Mouse (Mus musculus) neural tube, embryonic 11.5 days (tissue): ENCODE measurements around the gene Olfml3. TPM values are rescaled to one million over a fixed set of nuclear protein-coding genes. Genes with fewer than 3 reads are reported as not detected.

ENCODE experiments used
- ATAC-seq: fragments of 200-750 bp; cut with Nextera tagmentation; 2 replicates; pipeline ENCODE4 v1.8.0; 2017; ENCODE audit warnings: moderate number of reproducible peaks, mild to moderate bottlenecking, moderate TSS enrichment, moderate library complexity; ENCODE audit not compliant: insufficient read depth, low FRiP score, low TSS enrichment
- DNase-seq: peaks from one replicate; pipeline ENCODE4 v3.0.0-alpha.2; 2015; ENCODE audit warnings: low spot score
- H3K27ac ChIP-seq: fragments of 300-500 bp; sonication (generic); 2 replicates; pipeline ENCODE4 v1.5.1; 2014; ENCODE audit warnings: low read depth, mild to moderate bottlenecking, low read length
- H3K27me3 ChIP-seq: fragments of 300-500 bp; sonication (generic); 2 replicates; pipeline ENCODE4 v1.6.1; 2014; ENCODE audit warnings: mild to moderate bottlenecking, low read length, mixed read lengths; ENCODE audit not compliant: control insufficient read depth, insufficient read depth
- H3K36me3 ChIP-seq: fragments of 300-500 bp; sonication (generic); 2 replicates; pipeline ENCODE4 v1.6.1; 2014; ENCODE audit warnings: mild to moderate bottlenecking, low read length, moderate library complexity, mixed read lengths; ENCODE audit not compliant: control insufficient read depth, insufficient read depth
- H3K4me1 ChIP-seq: fragments of 300-500 bp; sonication (generic); 2 replicates; pipeline ENCODE4 v1.6.1; 2014; ENCODE audit warnings: low read length, mixed read lengths; ENCODE audit not compliant: control insufficient read depth, insufficient read depth
- H3K4me2 ChIP-seq: fragments of 300-500 bp; sonication (generic); 2 replicates; pipeline ENCODE4 v1.6.1; 2014; ENCODE audit warnings: low read depth, mild to moderate bottlenecking, moderate library complexity
- H3K4me3 ChIP-seq: fragments of 300-500 bp; sonication (generic); 2 replicates; pipeline ENCODE4 v1.5.1; 2014; ENCODE audit warnings: low read depth, low read length
- H3K9ac ChIP-seq: fragments of 300-500 bp; sonication (generic); 2 replicates; pipeline ENCODE4 v1.6.1; 2014; ENCODE audit warnings: mild to moderate bottlenecking, low read length
- H3K9me3 ChIP-seq: fragments of 300-500 bp; sonication (generic); 2 replicates; pipeline ENCODE4 v1.6.1; 2016; ENCODE audit warnings: low read length; ENCODE audit not compliant: control insufficient read depth
- WGBS: fragments of 180-500 bp; shearing (Covaris S2); extraction: QIAGEN DNeasy Blood & Tissue Kit; methylation state at CpG from one replicate; pipeline ENCODE4 v1.1.7; 2014; 5-methylcytosine and 5-hydroxymethylcytosine counted together
- polyA plus RNA-seq: library from polyadenylated mRNA; unstranded; fragments of >200 nt; fragmentation: Nextera tagmentation; extraction: Ambion mirVana; gene quantifications from 2 replicates; pipeline ENCODE4 v1.2.1, GENCODE M21; 2014

Gene Olfml3
- 18.0 and 19.0 TPM in 2 replicates for polyA plus RNA-seq

GRCm38 (mm10) chr3:103737778-103738571 lies at the start of gene Olfml3:
TSS of gene Olfml3 (minus strand) at chr3:103738001.
- H3K4me2 ChIP-seq = peak within 1 kb of the TSS; percentile 45
- peaks cover 43% of the 10 kb centered on the region for H3K4me1 ChIP-seq
- no peaks in the 10 kb centered on the region for H3K9me3 ChIP-seq
- no peaks in the 10 kb centered on the region; the same call in 1 of the 2 replicates for H3K36me3 ChIP-seq
- H3K4me3 ChIP-seq = peak within 1 kb of the TSS; percentile 22; the same call in 1 of the 2 replicates
- DNase-seq (peak; percentile 91), ATAC-seq (peak; percentile 72)
- peak within 1 kb of the TSS; percentile 48 for H3K9ac ChIP-seq
- H3K27ac ChIP-seq = peak within 1 kb of the TSS; percentile 88
- H3K27me3 ChIP-seq = no peaks in the 10 kb centered on the region
- WGBS = under 1% methylated on average over 18 of the region's 18 CpGs

DNA sequence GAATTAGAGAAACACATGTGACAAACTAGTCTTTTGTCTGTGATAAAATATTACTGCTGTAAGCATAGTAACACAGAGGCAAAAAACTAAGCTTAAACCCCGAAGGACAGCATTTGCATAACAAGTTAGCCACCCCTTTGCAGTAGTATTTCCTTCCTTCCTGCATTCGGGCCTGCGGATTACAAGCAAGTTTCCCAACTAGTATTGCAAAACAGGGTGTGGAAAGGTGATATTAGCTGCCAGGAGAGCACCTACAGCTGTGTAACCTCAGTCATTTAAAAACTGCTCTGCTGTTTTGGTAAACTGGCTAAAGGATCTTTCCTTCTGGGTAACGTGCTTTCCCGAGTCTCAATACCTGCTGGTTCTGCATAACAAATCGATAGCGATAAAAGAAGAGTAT lies 49.4 kb upstream of the Olfml3 start:
- ATAC-seq (no peak), DNase-seq (no peak)
- Histone ChIP-seq H3K4me3 (no peak overlapping the region), H3K27me3 (no peaks in the 10 kb centered on the region), H3K4me1 (no peaks in the 10 kb centered on the region), H3K36me3 (no peaks in the 10 kb centered on the region), H3K27ac (no peak overlapping the region), H3K9ac (no peak overlapping the region), H3K4me2 (no peak overlapping the region), H3K9me3 (no peaks in the 10 kb centered on the region)
- WGBS = 64% methylated on average over 7 of the region's 7 CpGs

DNA sequence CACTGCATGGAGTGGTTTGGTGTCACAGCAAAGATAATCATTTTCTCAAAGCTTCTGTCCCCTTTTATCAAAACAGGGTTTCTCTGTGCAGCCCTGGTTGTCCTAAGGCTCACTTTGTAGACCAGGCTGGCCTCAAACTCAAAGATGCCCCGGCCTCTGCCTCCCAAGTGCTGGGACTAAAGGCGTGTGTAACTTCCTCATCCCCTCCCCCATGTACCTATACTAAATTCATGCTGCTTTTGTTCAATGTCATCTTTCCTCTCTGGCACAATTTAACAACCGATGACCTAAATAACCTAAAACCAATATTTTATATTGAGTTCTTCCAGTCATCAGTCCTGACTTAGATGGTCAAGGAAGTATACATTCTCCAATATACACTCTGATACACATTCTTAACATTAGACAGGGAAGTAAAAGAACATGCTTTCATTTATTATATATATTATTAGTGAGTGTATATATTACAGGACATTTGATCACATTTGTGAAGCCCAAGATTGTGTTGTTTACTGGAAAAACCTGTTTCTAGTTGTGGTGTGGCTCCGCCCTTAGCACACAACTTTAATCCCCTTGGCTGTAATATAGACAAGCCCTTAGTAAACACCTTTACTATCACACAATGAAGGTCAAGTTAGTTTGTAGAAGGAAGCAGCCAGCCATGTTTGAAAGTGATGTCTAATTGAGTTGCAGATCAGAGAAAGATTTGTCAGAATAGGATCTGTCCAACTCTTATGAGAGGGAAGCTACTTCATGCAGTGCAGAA lies 45.2 kb upstream of the Olfml3 start:
- H3K9ac ChIP-seq = no peak overlapping the region
- no peak for DNase-seq
- no peak overlapping the region for H3K4me2 ChIP-seq
- WGBS = 91% methylated on average over 4 of the region's 4 CpGs
- no peaks in the 10 kb centered on the region for H3K36me3 ChIP-seq
- no peak overlapping the region for H3K27ac ChIP-seq
- no peak overlapping the region for H3K4me3 ChIP-seq
- no peaks in the 10 kb centered on the region for H3K9me3 ChIP-seq
- ATAC-seq = no peak
- no peaks in the 10 kb centered on the region for H3K4me1 ChIP-seq
- no peaks in the 10 kb centered on the region for H3K27me3 ChIP-seq

- ATAC-seq (no peak), DNase-seq (no peak)
- Histone ChIP-seq H3K4me1 (no peaks in the 10 kb centered on the region), H3K9me3 (no peaks in the 10 kb centered on the region), H3K27ac (no peak overlapping the region), H3K36me3 (peaks cover 4% of the 10 kb centered on the region; the same call in 1 of the 2 replicates), H3K27me3 (no peaks in the 10 kb centered on the region), H3K9ac (no peak overlapping the region), H3K4me3 (no peak overlapping the region), H3K4me2 (no peak overlapping the region)
- WGBS = 88% methylated on average over 5 of the region's 5 CpGs
Observed at GRCm38 (mm10) chr3:103780777-103781176, 43.0 kb upstream of the Olfml3 start.

GRCm38 (mm10) chr3:103780271-103780670 lies 42.5 kb upstream of the Olfml3 start:
- Histone ChIP-seq H3K9me3 (no peaks in the 10 kb centered on the region), H3K9ac (no peak overlapping the region), H3K27me3 (no peaks in the 10 kb centered on the region), H3K36me3 (peaks cover 4% of the 10 kb centered on the region; the same call in 1 of the 2 replicates), H3K27ac (no peak overlapping the region), H3K4me3 (no peak overlapping the region), H3K4me1 (no peaks in the 10 kb centered on the region), H3K4me2 (no peak overlapping the region)
- WGBS = 94% methylated on average over 3 of the region's 3 CpGs
- ATAC-seq (no peak), DNase-seq (no peak)

GRCm38 (mm10) chr3:103779183-103779582 lies 41.4 kb upstream of the Olfml3 start:
- Histone ChIP-seq H3K27ac (no peak overlapping the region), H3K4me3 (no peak overlapping the region), H3K27me3 (no peaks in the 10 kb centered on the region), H3K4me2 (no peak overlapping the region), H3K9ac (no peak overlapping the region), H3K9me3 (no peaks in the 10 kb centered on the region), H3K4me1 (no peaks in the 10 kb centered on the region), H3K36me3 (peaks cover 4% of the 10 kb centered on the region; the same call in 1 of the 2 replicates)
- WGBS = 93% methylated on average over 7 of the region's 7 CpGs
- ATAC-seq = no peak
- no peak for DNase-seq

DNA sequence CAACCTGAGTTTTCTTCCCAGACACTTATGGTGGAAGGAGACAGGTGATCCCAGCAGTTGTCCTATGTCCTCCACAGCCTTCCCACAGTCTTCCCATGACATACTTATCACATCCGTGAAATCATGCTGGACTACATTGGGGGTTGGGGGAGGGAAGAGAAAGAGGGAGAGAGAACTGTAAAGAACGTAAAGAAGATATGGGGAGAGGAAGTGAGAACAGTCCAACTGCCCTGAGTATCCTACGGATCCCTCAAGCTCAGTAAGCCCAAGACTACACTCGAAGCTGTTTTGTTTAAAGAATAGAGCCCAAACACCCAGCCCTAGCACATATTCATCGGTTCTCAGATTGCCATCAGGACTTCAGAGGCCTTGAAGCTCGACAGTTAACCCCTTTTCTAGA lies 40.9 kb upstream of the Olfml3 start:
- H3K4me2 ChIP-seq = no peak overlapping the region
- 93% methylated on average over 6 of the region's 6 CpGs for WGBS
- H3K27ac ChIP-seq = no peak overlapping the region
- H3K9me3 ChIP-seq = no peaks in the 10 kb centered on the region
- H3K4me1 ChIP-seq = no peaks in the 10 kb centered on the region
- H3K36me3 ChIP-seq = peaks cover 4% of the 10 kb centered on the region; the same call in 1 of the 2 replicates
- ATAC-seq = no peak
- no peak overlapping the region for H3K4me3 ChIP-seq
- no peak overlapping the region for H3K9ac ChIP-seq
- no peaks in the 10 kb centered on the region for H3K27me3 ChIP-seq
- no peak for DNase-seq

- WGBS = 85% methylated on average over 11 of the region's 11 CpGs
Observed at GRCm38 (mm10) chr3:103777940-103778339, 40.1 kb upstream of the Olfml3 start.

More at GRCm38 (mm10) chr3:103777940-103778339, 40.1 kb upstream of the Olfml3 start:
- no peaks in the 10 kb centered on the region for H3K9me3 ChIP-seq
- H3K4me2 ChIP-seq = no peak overlapping the region
- no peak overlapping the region for H3K27ac ChIP-seq
- DNase-seq (no peak), ATAC-seq (no peak)
- H3K36me3 ChIP-seq = peaks cover 4% of the 10 kb centered on the region; the same call in 1 of the 2 replicates
- H3K4me3 ChIP-seq = no peak overlapping the region
- no peaks in the 10 kb centered on the region for H3K4me1 ChIP-seq
- no peak overlapping the region for H3K9ac ChIP-seq
- no peaks in the 10 kb centered on the region for H3K27me3 ChIP-seq
